Mouse (Mus musculus) ES-E14 (cell line): ENCODE measurements at regions not wholly inside any gene's neighbourhood (a gene's known extent, or its start where the extent isn't known, plus 50 kb on each side); places are given as distances from the start of the nearest gene placed in this dataset.

Experiments
- DNase-seq: peaks from one replicate; pipeline ENCODE4 v3.0.0-alpha.2; 2013; ENCODE audit warnings: low read depth, low spot score
- H3K27ac ChIP-seq: 2 replicates; pipeline ENCODE4 v1.5.1; 2012; ENCODE audit warnings: low read depth, mild to moderate bottlenecking, low read length, moderate library complexity, mixed read lengths; ENCODE audit not compliant: poor library complexity, insufficient read depth, severe bottlenecking
- H3K36me3 ChIP-seq: 2 replicates; pipeline ENCODE4 v1.6.1; 2012; ENCODE audit warnings: mild to moderate bottlenecking, low read length, moderate library complexity, mixed read lengths; ENCODE audit not compliant: control insufficient read depth, poor library complexity, insufficient read depth, severe bottlenecking
- H3K4me1 ChIP-seq, 2 experiments: fragments of 150-350 bp in 1 of 2; sonication (generic) in 1 of 2; 2 replicates each; pipeline ENCODE4 v1.6.1; 2012; ENCODE audit warnings: low read length in 2 of 2, mild to moderate bottlenecking in 1 of 2, mixed read lengths in 1 of 2; ENCODE audit not compliant: control insufficient read depth in 2 of 2, insufficient read depth in 2 of 2, poor library complexity in 1 of 2
- H3K4me3 ChIP-seq, 2 experiments: fragments of 150-350 bp in 1 of 2; sonication (generic) in 1 of 2; 2 replicates each; pipeline ENCODE4 v1.5.1; 2012; ENCODE audit warnings: low read length in 2 of 2, low read depth in 1 of 2, mild to moderate bottlenecking in 1 of 2, mixed read lengths in 1 of 2; ENCODE audit not compliant: insufficient read depth in 1 of 2, poor library complexity in 1 of 2, severe bottlenecking in 1 of 2
- H3K9ac ChIP-seq: 2 replicates; pipeline ENCODE4 v1.6.1; 2012; ENCODE audit warnings: low read depth, mild to moderate bottlenecking, low read length, mixed read lengths; ENCODE audit not compliant: poor library complexity, insufficient read depth, severe bottlenecking
- H3K9me3 ChIP-seq: fragments of 150-350 bp; sonication (generic); 2 replicates; pipeline ENCODE4 v1.6.1; 2012; ENCODE audit warnings: low read depth, mild to moderate bottlenecking, low read length; ENCODE audit not compliant: control insufficient read depth, insufficient read depth
- CHD2 ChIP-seq: IDR thresholded peaks from 2 replicates; pipeline ENCODE4 v1.6.1; 2014; ENCODE audit warnings: mild to moderate bottlenecking, low read depth, low read length, inconsistent platforms
- HCFC1 ChIP-seq: IDR thresholded peaks from 2 replicates; pipeline ENCODE4 v1.6.1; 2012; ENCODE audit warnings: low read length, inconsistent platforms, borderline replicate concordance; ENCODE audit not compliant: insufficient read depth
- MAFK ChIP-seq: IDR thresholded peaks from 2 replicates; pipeline ENCODE4 v1.6.1; 2014; ENCODE audit warnings: mild to moderate bottlenecking, low read depth, low read length, inconsistent platforms; ENCODE audit not compliant: insufficient read depth
- ZC3H11A ChIP-seq: IDR thresholded peaks from 2 replicates; pipeline ENCODE4 v1.6.1; 2012; ENCODE audit warnings: low read depth, mild to moderate bottlenecking, inconsistent platforms, low read length, borderline replicate concordance
- ZNF384 ChIP-seq: IDR thresholded peaks from 2 replicates; pipeline ENCODE4 v1.6.1; 2012; ENCODE audit warnings: low read depth, low read length, inconsistent platforms
- in situ Hi-C, 2 experiments: fragments of 600-800 bp; cut with MboI; formaldehyde crosslinking; loops; one replicate each; pipeline ENCODE4 v1.15.1; 2025; ENCODE audit warnings: low sequenced_read_pairs in 2 of 2, inconsistent platforms in 1 of 2; ENCODE audit not compliant: unreplicated experiment in 2 of 2

DNA sequence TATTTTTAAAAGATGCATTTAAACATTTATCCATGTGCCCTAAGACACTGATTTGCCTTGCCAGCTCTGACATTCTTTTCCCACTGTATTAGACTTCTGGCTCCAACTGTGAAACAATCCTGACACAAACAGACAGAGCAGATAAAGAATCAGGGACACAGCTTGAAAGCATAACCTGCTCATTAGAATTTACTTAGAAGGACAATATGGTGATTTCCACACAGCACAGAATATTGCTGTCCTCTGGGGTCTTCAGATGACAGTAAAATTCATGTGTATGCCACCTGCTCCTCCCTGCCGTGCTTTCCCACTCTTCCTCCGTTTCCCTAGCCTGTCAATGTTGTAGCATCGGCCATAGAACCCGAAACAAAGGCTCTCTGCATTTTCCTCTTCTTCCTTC, 151.3 kb upstream of the Cttnbp2 start:
- TF ChIP-seq ZC3H11A (no peak), MAFK (no peak), CHD2 (no peak), ZNF384 (no peak), HCFC1 (no peak)
- in situ Hi-C loops, result no loop called here
- Histone ChIP-seq H3K36me3 (no peaks in the 10 kb centered on the region), H3K4me3 (no peak overlapping the region), H3K9ac (no peak overlapping the region), H3K4me1 (no peaks in the 10 kb centered on the region), H3K27ac (no peak overlapping the region), H3K9me3 (no peaks in the 10 kb centered on the region)
- no peak for DNase-seq

DNA sequence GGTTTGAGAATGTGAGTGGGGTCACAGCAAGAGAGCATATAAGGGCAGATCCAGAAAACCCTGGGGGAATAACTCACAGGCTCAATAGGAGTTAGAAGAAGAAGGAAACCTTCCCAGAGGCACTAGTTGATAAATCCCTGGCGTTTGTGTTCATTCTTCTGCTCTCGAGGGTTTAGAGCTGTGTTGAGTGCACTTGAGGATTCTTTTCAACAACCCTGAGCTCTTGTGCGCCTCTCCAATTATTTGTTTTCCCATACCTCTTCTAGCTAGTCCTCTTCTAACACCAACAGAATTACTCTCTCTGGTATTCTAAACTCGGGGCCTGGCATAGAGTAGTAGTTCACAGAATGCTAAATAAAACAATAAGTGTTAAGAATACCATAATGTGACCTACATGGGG, 151.9 kb upstream of the Cttnbp2 start:
- H3K9ac ChIP-seq, result no peak overlapping the region
- no peak for DNase-seq
- no peaks in the 10 kb centered on the region for H3K4me1 ChIP-seq
- no peaks in the 10 kb centered on the region for H3K36me3 ChIP-seq
- no peak for TF ChIP-seq ZC3H11A
- TF ChIP-seq MAFK, result no peak
- TF ChIP-seq HCFC1, result no peak
- TF ChIP-seq ZNF384, result no peak
- TF ChIP-seq CHD2, result no peak
- in situ Hi-C loops, result no loop called here
- no peaks in the 10 kb centered on the region for H3K9me3 ChIP-seq
- H3K27ac ChIP-seq, result no peak overlapping the region
- no peak overlapping the region for H3K4me3 ChIP-seq

DNA sequence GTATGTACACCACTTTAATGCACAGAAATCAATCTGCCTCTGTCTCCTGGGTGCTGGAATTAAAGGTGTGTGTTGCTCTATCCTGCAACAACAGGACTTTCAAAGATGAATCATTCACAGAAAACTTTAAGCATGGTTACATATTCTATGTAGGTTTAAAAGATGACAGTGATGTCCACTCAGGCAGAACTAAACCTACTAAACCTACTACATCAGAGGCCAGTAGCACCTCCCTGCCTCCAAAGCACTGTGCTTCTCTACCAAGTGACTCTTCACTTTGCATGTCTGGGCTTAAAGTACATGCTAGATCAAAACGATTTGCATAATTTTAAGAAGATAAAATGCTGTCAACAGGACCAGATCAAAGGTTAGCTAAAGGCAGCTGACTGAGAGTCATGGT, 156.0 kb upstream of the Cttnbp2 start:
- Histone ChIP-seq H3K4me3 (no peak overlapping the region), H3K36me3 (no peaks in the 10 kb centered on the region), H3K9me3 (no peaks in the 10 kb centered on the region), H3K9ac (no peak overlapping the region), H3K4me1 (no peaks in the 10 kb centered on the region), H3K27ac (no peak overlapping the region)
- in situ Hi-C loops, result no loop called here
- no peak for TF ChIP-seq ZC3H11A
- TF ChIP-seq ZNF384, result no peak
- no peak for TF ChIP-seq CHD2
- no peak for TF ChIP-seq MAFK
- no peak for TF ChIP-seq HCFC1
- DNase-seq, result no peak

- H3K9me3 ChIP-seq, result no peaks in the 10 kb centered on the region
- DNase-seq, result no peak
- no peaks in the 10 kb centered on the region for H3K4me1 ChIP-seq
- H3K36me3 ChIP-seq, result no peaks in the 10 kb centered on the region
- H3K9ac ChIP-seq, result no peak overlapping the region
- in situ Hi-C loops, result no loop called here
- H3K27ac ChIP-seq, result no peak overlapping the region
- H3K4me3 ChIP-seq, result no peak overlapping the region
- TF ChIP-seq HCFC1 (no peak), ZNF384 (no peak), CHD2 (no peak), MAFK (no peak), ZC3H11A (no peak)
Observed at GRCm38 (mm10) chr6:18674584-18675250, 160.1 kb upstream of the Cttnbp2 start.

DNA sequence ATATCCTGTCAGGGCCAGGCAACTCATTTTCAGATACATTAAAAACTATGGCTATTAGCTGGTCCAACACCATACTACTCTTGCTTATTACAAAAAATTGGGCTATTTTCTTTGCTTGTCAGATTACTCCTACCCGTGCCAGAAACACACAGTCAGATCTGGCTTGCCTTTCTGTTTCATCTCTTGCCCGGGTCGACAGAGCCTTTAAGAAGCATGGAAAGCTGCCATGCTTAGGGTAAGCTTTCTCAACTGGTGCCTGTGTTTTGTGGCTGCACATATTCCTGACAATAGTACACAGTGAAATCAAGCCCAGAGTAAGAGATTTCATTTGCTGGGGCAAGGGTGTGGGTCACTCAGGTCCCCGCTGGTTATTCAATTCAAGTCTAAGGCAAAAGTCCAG, 162.5 kb upstream of the Cttnbp2 start:
- H3K9me3 ChIP-seq, result no peaks in the 10 kb centered on the region
- H3K9ac ChIP-seq, result no peak overlapping the region
- no peaks in the 10 kb centered on the region for H3K4me1 ChIP-seq
- no peaks in the 10 kb centered on the region for H3K36me3 ChIP-seq
- in situ Hi-C loops, result no loop called here
- H3K4me3 ChIP-seq, result no peak overlapping the region
- no peak for DNase-seq
- TF ChIP-seq HCFC1 (no peak), MAFK (no peak), CHD2 (no peak), ZNF384 (no peak), ZC3H11A (no peak)
- H3K27ac ChIP-seq, result no peak overlapping the region
